Mouse (Mus musculus): ENCODE data around the gene Dlgap3. TPM values are rescaled to one million over a fixed set of nuclear protein-coding genes. Genes with fewer than 3 reads are reported as not detected.

The Dlgap3 gene
- polyA plus RNA-seq, 1 experiment = 0.27 TPM

DNA sequence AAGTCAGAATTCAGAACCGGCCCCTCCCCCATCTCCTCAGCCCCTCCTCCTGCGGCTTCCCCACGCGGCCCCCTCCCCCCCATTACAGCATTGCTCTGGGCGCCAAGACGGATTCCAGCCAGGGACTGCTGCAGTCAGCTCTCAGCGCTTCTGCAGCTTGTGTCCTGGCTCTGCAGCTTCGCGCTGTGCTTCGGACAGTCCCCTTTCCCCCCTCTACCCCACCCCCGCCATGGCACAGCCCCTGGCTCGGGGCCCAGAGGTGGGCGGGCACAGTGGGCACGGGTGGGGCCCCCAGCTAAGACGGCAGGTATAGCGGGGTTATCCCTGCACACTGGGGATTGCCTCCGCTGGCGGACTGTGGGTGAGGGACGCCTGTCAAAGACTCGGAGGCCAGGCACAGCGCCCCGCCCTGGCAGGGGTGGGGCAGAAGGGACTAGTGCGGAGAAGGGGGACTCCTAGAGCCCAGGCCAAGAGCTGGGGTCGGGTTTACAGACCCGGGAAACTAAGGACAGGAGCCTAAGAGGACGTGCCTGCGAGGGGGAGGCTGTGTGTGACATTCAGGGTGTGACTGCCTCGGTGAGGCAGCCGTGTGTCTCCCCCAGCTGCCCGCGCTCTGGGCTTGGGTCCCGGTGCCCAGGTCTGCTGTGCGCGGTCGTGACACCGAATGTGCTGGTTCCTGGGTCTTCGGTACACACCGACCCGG lies 642 bp upstream of the Dlgap3 start:
- TF ChIP-seq CTCF (conservative IDR thresholded peaks at IDR 0.05; ENCODE audit: insufficient read depth, insufficient read length, low read depth, low read length) (no peak), POLR2A (IDR thresholded peaks at IDR 0.05; ENCODE audit: low read depth, low read length) (no peak)
- Histone ChIP-seq H3K36me3 (ENCODE audit: control insufficient read depth, insufficient read depth, low read length) (no peaks in the 10 kb centered on the region), H3K4me3 (ENCODE audit: insufficient read depth, low read depth, low read length) (peak overlapping the region; percentile 46), H3K27me3 (replicated peaks; ENCODE audit: control insufficient read depth, insufficient read depth, low read length) (peaks cover 1% of the 10 kb centered on the region; the same call in 1 of the 2 replicates), H3K27ac (ENCODE audit: insufficient read depth, low read depth, low read length) (no peak overlapping the region), H3K4me1 (ENCODE audit: control insufficient read depth, insufficient read depth, low read length) (no peaks in the 10 kb centered on the region)
- DNase-seq = peak; percentile 7
- under 1% methylated on average over 39 of the region's 39 CpGs for WGBS

DNA sequence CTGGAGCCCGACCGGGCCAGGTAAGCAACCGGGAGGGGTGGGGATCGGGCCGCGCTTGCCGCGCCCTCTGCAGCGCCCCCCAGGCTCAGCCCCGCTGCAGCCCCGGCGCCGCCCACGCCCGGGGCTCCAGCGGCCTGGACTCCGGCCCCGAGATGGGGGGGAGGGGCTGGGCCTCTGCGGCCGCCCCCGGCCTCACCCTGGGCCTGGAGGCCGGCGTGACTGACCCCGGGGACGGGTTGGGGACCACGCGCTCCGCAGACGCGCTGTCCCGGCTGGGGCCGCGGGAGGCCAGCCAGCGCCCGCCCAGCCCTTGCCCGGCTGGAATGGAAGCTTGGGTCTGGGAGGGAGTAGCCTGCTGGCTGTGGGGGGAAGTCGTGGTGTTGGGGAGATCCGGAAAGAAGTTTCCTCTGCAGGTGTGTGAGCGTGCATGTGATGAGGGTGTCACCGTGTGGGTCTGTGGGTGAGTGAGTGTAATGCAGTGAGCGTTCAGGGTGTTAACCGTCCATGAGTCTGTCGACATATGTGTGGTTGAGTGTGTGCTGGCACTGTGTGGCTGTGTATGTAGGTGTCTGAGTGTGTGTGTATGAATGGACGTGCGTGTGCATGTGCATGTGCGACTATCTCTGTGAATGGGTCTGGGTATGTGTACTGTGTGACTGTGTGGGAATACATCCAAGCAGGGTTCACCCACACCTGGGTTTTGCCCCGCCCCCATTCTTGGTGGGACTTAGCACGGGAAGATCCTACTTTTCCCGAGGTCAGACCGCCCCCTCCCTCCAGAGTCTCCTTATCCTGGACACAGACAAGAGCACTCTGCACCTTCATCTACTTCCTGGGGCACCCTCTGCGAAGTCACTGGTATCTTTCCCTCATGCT lies 580 bp downstream of the Dlgap3 start:
- Histone ChIP-seq H3K27me3 (replicated peaks; ENCODE audit: control insufficient read depth, insufficient read depth, low read length) (peaks cover 1% of the 10 kb centered on the region; the same call in 1 of the 2 replicates), H3K4me3 (ENCODE audit: insufficient read depth, low read depth, low read length) (peak overlapping the region; percentile 46; the same call in 1 of the 2 replicates), H3K36me3 (ENCODE audit: control insufficient read depth, insufficient read depth, low read length) (no peaks in the 10 kb centered on the region), H3K27ac (ENCODE audit: insufficient read depth, low read depth, low read length) (no peak overlapping the region), H3K4me1 (ENCODE audit: control insufficient read depth, insufficient read depth, low read length) (no peaks in the 10 kb centered on the region)
- no peak for DNase-seq
- TF ChIP-seq POLR2A (IDR thresholded peaks at IDR 0.05; ENCODE audit: low read depth, low read length) (no peak), CTCF (conservative IDR thresholded peaks at IDR 0.05; ENCODE audit: insufficient read depth, insufficient read length, low read depth, low read length) (no peak)
- WGBS = 4% methylated on average over 50 of the region's 51 CpGs

DNA sequence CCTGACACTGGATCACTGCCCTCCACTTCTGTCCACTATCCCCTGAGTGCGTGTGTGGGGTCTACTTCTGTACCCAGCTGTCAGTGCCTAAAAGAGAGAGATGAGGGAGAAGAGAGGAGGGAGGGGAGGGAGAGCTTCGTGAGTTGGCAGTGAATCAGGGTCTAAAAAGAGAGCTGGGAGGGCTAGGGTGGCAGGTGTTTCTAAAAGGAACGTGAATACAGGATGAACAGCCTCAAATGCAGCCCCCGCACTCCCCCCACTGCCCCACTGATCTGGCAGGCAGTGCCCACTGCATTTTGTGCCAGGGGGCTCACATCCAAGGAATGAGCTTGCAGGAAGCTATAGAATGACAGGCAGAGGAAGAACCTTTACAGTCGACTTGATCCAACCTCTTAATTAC lies 1.9 kb downstream of the Dlgap3 start:
- no peaks in the 10 kb centered on the region for H3K36me3 ChIP-seq (ENCODE audit: control insufficient read depth, insufficient read depth, low read length)
- H3K27me3 ChIP-seq (replicated peaks; ENCODE audit: control insufficient read depth, insufficient read depth, low read length) = peaks cover 1% of the 10 kb centered on the region; the same call in 1 of the 2 replicates
- no peak for DNase-seq
- H3K27ac ChIP-seq (ENCODE audit: insufficient read depth, low read depth, low read length) = no peak overlapping the region
- WGBS = 54% methylated on average over 5 of the region's 5 CpGs
- no peak overlapping the region for H3K4me3 ChIP-seq (ENCODE audit: insufficient read depth, low read depth, low read length)
- TF ChIP-seq CTCF (conservative IDR thresholded peaks at IDR 0.05; ENCODE audit: insufficient read depth, insufficient read length, low read depth, low read length) (no peak), POLR2A (IDR thresholded peaks at IDR 0.05; ENCODE audit: low read depth, low read length) (no peak)
- no peaks in the 10 kb centered on the region for H3K4me1 ChIP-seq (ENCODE audit: control insufficient read depth, insufficient read depth, low read length)

DNA sequence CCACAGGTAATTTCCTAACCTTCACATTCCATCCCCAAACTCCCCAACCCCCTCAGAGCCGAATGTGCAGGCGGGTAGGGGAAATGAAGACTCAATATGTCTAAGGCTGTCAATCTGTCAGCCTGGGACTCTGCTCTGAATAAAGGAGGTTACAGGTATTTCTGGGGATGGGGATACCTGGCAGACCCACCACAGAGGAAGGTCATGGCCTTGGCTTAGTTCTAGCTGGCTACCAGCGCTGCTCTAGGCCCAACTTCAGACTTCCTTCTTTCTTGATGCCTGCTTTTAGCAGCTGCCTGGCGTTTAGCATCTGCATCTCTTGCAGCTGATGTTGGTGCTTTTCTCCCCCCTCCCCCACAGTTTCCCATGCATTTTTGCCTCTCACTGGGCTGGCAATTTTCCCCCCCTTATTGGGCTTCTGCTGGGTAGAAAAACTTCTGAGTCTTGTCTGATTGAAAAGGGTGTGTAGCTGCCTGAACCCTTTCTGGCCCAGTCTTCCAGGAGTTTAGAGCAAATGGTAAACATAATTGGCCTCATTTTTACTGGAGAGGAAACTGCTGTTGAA lies 2.4 kb downstream of the Dlgap3 start:
- H3K27me3 ChIP-seq (replicated peaks; ENCODE audit: control insufficient read depth, insufficient read depth, low read length) = peaks cover 1% of the 10 kb centered on the region; the same call in 1 of the 2 replicates

DNA sequence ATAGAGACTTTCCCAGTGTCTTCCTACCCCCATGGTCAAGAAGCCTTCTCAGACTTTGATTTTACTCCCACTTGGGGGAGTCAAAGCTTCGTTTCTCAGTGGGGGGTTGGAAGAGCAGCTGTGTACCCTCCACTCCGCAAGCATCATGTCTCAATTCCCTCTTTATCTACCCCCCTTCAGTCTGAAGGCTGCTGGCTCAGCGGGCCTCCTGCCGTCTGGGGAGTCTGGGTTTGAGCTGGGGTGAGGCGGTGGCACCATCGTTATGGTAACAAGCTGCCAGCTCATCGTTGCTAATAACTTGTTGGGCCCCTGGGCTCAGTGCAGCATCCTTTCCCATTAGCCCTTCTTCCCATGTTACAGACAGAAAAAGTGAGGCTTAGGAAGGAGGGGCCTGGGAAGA lies 3.1 kb downstream of the Dlgap3 start:
- 23% methylated on average over 7 of the region's 7 CpGs for WGBS

More for the DNA sequence above, 2.4 kb downstream of the Dlgap3 start:
- WGBS = 51% methylated on average over 4 of the region's 4 CpGs
- no peak for DNase-seq
- no peak overlapping the region for H3K27ac ChIP-seq (ENCODE audit: insufficient read depth, low read depth, low read length)
- no peaks in the 10 kb centered on the region for H3K36me3 ChIP-seq (ENCODE audit: control insufficient read depth, insufficient read depth, low read length)
- H3K4me1 ChIP-seq (ENCODE audit: control insufficient read depth, insufficient read depth, low read length) = no peaks in the 10 kb centered on the region
- TF ChIP-seq CTCF (conservative IDR thresholded peaks at IDR 0.05; ENCODE audit: insufficient read depth, insufficient read length, low read depth, low read length) = no peak
- no peak for TF ChIP-seq POLR2A (IDR thresholded peaks at IDR 0.05; ENCODE audit: low read depth, low read length)
- H3K4me3 ChIP-seq (ENCODE audit: insufficient read depth, low read depth, low read length) = no peak overlapping the region

DNA sequence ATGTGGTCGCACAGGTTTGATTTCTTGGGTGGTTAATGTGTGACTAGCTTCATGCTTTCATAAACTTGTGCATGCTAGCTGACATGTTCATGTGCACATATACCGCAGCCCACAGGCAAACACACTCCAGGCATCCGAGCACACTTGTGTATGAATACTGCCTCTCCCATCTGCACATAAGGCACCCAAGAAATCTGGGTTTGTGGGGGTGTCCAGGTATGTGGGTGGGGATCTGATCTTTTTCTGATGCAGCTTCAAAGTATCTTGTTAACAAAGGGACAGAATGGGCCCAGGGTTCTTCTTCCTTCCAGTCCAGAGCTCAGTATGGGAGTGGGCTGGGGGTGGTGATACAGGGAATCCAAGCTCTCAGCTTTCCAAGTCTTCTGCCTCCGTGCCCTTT lies 3.6 kb downstream of the Dlgap3 start:
- Histone ChIP-seq H3K36me3 (ENCODE audit: control insufficient read depth, insufficient read depth, low read length) (no peaks in the 10 kb centered on the region), H3K4me1 (ENCODE audit: control insufficient read depth, insufficient read depth, low read length) (no peaks in the 10 kb centered on the region), H3K27me3 (replicated peaks; ENCODE audit: control insufficient read depth, insufficient read depth, low read length) (peaks cover 1% of the 10 kb centered on the region; the same call in 1 of the 2 replicates), H3K27ac (ENCODE audit: insufficient read depth, low read depth, low read length) (no peak overlapping the region), H3K4me3 (ENCODE audit: insufficient read depth, low read depth, low read length) (no peak overlapping the region)
- no peak for DNase-seq
- TF ChIP-seq CTCF (conservative IDR thresholded peaks at IDR 0.05; ENCODE audit: insufficient read depth, insufficient read length, low read depth, low read length) (no peak), POLR2A (IDR thresholded peaks at IDR 0.05; ENCODE audit: low read depth, low read length) (no peak)
- WGBS = 43% methylated on average over 4 of the region's 4 CpGs

More for the DNA sequence above, 3.1 kb downstream of the Dlgap3 start:
- Histone ChIP-seq H3K27ac (ENCODE audit: insufficient read depth, low read depth, low read length) (no peak overlapping the region), H3K36me3 (ENCODE audit: control insufficient read depth, insufficient read depth, low read length) (no peaks in the 10 kb centered on the region), H3K4me1 (ENCODE audit: control insufficient read depth, insufficient read depth, low read length) (no peaks in the 10 kb centered on the region), H3K27me3 (replicated peaks; ENCODE audit: control insufficient read depth, insufficient read depth, low read length) (peaks cover 1% of the 10 kb centered on the region; the same call in 1 of the 2 replicates), H3K4me3 (ENCODE audit: insufficient read depth, low read depth, low read length) (no peak overlapping the region)
- no peak for DNase-seq
- TF ChIP-seq CTCF (conservative IDR thresholded peaks at IDR 0.05; ENCODE audit: insufficient read depth, insufficient read length, low read depth, low read length) (no peak), POLR2A (IDR thresholded peaks at IDR 0.05; ENCODE audit: low read depth, low read length) (no peak)
